Mouse (Mus musculus) yolk sac, embryonic 10.5 days (tissue): ENCODE results near the gene Vamp2.
A peak's percentile ranks its signal among the peaks of the same experiment; 100 is the strongest.

Experiments used
- DNase-seq: peaks from one replicate; pipeline ENCODE4 v3.0.0-alpha.2; 2017; ENCODE audit warnings: low spot score

Vamp2 gene

DNA sequence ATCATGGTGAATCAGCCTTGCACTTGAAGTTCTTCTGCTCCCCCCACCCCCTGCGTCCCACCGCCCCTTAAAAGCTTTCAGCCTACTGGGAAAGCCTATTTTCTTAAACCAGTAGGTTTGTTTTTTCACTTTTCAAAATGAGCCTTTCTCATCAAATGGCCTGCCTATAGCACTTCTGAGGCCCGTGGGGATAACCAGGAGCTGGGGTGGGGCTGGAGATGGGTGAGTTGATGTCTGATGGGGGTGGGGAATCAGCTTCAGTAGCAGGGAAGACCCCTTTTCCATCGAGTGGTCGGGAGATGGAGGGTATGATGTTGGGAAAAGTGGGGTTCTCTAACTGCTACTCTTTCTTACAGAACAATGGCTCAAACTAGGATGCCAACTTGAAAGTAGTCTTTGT lies 28.6 kb downstream of the Vamp2 start:
- DNase-seq, result no peak

DNA sequence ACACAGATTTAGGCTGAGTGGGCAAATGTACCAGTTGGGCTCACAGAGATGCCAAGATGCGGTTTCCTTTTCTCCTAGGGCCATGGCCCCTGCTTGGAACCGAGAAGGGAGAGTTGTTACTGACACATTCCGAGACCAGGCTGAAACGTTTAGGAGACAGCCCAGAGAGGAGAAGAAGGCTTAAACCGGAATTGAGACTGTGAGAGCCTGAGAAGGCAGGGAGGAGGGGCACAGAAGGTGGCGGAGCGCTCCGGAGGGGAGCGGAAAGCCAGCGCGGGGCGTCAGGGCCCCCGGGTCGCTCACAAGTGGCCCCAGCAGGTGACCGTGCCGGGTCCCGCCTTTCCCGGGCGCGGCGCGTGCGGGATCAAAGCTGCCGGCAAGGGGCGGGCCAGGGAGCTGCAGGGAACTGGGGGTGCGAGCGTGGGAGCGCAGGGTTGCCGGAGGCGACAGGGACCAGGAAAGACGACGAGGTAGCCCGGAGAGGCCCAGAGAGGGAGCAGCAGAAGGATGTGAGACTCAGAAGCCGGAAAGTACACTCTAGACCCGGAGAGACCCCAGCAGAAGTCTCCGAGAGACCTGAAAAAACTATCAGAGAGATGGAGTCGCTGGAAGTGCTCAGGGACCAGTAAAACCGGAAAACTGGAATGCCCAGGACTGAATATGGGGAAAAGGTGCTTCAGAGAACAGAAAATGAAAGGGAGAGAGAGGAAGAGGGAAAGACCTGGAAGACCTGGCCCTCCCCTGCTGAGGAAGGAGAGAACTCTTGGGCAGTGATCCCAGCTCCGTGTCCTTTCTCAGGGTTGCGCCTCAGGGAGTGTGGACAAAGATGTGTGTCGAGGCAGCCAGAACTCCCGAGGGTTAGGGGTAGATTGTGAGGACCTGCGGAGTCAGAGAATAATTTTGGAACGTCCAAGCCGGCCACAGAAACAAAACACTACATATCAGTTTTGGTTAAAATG lies 29.7 kb downstream of the Vamp2 start:
- DNase-seq, result peak; percentile 63

DNA sequence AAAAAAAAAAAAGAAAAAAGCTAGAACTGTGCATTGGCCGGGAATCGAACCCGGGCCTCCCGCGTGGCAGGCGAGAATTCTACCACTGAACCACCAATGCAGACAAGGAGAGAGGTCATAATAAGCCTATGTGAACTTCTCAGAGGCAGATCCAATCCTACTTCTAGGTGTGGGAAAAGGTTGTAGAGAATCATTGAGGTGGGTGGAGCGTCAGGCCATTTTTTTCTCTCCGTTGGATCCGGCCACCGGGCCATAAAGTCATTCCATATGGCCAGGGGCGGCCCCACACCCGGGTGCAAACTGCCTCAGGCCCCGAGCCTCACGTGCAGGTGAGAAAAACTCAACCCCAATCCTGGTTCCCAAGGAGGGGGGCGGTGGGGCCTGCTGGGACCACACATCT lies 30.5 kb downstream of the Vamp2 start:
- DNase-seq, result peak; percentile 90

DNA sequence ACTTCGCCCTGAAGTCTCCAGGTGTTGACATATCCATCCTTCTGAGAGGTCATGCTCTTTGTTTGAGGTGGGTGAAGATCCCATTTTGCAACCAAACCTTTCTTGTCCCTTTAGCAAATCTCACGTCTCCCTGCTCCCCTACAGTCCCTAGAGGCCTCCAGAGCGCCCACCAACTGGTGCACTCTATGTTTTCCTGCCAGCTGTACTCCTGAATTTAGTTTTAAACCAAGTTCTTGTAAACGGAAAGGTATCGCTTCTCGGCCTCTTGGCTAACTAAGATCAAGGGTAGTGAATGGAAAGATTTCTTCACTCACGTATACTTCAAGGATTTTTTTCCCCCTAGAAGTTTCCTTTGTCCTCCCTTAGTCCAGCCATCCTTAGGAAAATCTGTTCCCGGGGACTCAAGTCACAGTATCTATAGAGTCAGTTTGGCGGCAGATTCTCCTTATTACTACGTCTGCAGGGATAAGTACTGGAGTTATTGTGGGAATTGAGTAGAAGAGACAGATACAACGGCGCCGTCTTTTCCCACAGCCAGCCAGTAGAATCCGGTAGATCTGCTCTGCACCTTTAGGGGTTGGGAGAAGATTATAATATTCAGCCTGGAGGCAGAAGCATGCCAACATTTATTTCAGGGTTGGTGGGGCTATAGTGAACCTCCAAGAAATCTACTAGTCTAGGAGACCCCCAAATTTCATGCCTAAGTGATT lies 31.3 kb downstream of the Vamp2 start:
- DNase-seq, result no peak

DNA sequence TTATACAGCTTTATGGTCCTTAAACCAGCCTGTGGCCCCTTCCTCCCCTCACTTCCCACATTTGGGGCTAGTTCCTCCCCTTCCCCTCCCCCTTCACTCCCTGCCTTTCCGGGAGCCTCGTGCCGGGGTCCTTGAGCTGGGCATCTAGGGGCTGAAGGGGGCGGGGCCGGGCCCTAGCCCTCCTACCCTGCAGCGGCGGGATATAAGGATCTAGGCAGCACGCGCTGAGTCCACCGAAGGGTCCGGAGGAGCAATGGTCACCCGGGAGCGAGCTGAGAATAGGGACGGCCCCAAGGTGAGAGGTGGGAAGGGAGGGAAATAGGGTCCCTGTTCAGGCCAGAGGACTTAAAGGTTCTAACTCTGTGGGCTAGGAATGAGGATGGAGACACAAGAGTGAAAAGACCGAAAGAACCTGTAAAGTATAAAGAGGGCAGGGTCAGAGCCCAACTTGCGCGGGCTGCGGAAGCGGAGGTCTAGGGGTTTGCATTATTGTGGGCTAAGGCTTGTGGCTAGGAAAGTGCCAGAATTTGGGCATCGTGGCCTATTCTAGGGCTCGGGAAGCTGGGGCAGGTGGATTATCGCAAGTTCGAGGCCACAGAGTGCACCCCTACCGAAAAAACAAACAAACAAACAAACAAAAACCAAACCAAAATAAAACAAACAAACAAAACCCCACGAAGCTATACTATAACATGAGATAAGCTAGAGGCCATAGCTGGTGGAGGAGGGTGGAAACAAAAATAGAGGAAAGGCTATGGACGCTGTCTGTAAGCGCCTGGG lies 32.1 kb downstream of the Vamp2 start, which contains the start of gene Hes7:
Gene Hes7, plus strand, starts transcription at position 184 of the 780 bp plus-strand sequence.
- DNase-seq, result peak; percentile 38

DNA sequence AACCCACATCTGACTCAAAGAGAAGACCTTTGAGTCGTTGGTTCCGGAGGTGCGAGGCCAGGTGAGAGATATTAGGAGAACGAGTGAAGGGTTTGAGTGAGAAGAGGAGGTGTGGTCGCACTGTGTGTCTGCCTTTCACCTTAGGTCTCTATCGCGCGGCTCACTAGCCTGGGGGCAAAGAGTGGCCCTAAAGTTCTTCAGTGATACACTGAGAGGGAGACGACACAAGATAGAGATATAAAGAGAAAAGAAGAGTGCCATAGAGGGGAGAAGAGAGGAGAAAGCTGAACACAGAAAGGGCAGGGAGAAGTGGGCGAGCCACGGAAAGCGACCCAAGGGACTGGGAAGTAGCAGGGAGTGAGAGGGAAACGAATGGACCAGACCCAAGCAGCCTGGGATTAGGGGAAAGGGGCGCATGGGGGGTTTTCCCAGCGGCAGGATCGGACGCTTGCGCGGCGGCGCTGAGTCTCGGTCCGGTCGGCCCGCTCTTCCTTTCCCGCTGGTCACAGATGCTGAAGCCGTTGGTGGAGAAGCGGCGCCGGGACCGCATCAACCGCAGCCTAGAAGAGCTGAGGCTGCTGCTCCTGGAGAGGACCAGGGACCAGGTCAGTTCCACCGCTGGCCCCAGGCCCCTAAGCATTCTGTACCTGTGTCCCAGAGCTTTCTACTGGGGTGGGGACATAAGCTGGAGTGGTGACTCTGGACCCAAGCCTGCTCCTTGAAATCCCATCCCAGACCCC lies 32.9 kb downstream of the Vamp2 start:
- peak; percentile 26 for DNase-seq

DNA sequence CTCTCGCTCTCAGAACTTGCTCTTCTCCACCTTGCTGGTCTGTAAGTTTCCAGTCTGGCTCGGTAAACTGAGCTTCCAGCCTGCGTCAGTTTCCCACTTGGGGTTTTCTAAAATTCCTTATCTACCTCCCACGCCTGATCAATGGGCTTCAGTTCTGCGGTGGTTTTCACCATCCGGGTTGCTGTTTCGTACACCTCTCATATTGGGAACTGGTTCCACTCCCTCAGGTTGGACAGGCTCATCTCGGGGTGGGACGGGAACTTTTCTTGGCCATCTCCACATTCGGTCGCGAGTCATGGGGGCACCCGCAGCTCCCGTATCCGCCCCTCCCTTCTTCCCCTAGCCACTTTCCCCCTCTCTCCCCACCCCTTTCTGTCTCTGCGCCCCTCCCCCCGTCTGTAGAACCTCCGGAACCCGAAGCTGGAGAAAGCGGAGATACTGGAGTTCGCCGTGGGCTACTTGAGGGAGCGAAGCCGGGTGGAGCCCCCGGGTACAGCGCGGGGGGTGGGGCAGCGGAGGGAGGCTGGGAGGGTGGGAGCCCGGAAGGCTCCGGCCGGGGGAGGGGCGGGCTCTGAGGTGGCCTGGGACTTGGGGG lies 33.5 kb downstream of the Vamp2 start:
- no peak for DNase-seq

DNA sequence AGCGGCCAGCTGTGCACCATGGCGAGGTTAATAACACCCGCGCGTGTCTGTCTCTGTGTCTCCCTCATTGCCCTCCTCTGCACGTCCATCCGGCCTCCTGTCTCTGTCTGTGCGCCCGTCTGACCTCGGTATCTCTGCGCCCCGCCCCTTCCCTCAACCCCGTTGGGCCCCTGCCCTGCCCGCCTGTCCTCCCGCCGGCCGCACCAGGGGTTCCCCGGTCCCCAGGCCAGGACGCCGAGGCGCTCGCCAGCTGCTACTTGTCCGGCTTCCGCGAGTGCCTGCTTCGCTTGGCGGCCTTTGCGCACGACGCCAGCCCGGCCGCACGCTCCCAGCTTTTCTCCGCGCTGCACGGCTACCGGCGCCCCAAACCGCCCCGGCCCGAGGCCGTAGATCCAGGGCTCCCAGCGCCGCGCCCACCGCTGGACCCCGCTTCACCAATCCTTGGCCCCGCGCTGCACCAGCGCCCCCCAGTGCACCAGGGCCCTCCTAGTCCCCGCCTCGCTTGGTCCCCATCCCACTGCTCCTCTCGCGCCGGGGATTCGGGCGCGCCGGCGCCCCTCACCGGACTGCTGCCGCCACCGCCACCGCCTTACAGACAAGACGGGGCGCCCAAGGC lies 34.2 kb downstream of the Vamp2 start, which contains the start of gene 9130213A22Rik:
Gene 9130213A22Rik, minus strand, starts transcription at position 254 of the 616 bp plus-strand sequence.
- peak; percentile 89 for DNase-seq

DNA sequence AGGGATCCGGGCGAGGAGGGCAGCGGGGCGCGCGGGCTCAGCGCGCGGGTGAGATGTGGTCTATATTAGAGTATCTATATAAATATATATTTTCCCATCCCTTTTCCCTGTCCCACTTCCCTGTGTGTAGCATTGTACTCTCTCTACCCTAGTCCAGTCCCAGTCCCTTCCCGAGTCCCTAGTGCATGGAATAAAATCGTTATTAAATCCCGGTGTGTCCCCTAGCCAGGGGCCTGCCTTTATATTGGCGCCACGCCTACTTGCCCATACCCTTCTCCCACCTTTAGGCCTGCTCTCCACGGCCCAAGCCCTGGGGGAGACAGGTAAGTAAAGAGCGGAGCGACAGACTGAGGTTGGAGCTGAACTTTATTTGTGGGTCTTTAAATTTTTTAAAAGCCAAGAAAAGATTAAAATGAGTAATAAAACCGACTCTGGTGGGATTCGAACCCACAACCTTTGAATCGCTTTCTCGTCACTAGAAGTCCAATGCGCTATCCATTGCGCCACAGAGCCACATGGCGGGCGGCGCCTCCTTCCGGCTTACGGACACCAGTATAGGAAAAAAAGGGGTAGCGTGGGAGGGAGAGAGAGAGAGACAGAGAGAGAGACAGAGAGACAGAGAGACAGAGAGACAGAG lies 34.9 kb downstream of the Vamp2 start:
- peak; percentile 97 for DNase-seq

DNA sequence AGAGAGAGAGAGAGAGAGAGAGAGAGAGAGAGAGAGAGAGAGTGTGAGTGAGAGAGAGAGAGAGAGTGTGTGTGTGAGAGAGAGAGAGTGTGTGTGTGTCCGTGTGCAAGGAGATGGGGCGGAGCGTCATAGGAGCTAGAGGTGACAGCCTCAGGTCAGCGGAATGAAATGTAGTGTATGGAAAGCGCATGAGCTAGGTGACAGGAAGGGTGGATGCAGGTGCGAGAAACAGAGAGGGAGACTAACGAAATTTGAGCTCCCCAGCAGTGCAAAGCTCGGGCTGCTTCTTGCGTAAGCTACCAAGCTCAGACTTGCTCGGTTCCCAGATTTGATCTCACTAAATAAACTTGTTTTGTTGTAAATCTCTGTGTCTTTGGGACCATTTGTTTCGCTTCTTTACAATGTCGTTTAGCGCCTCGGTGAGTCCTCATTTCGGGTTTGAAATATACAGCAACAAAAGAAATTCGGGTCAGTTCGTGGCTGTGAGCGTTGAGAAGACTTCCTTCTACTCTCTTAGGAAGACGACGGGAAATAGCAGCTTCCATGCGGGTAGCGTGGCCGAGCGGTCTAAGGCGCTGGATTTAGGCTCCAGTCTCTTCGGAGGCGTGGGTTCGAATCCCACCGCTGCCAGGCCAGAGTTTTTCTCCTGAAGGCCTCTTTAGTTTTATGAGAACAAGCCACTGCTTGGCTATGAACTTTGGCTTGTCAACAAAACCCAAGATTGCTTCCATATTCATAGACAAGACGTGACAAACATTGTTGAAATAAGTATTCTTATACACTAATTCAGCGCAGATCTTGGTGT lies 35.6 kb downstream of the Vamp2 start:
- peak; percentile 94 for DNase-seq

DNA sequence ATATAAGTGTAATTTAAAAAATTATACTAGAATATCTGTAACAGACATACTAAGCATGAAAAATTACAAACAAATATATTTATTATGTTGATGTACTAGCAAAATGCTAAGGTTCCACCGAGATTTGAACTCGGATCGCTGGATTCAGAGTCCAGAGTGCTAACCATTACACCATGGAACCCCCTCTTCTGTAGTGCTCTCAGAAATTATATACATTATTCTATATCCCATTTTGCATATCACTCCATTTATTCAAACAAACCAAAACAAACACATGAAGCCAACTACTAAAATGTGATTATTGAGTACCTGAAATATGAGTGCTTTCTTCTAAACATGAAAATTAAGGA lies 36.2 kb downstream of the Vamp2 start:
- DNase-seq, result peak; percentile 75

DNA sequence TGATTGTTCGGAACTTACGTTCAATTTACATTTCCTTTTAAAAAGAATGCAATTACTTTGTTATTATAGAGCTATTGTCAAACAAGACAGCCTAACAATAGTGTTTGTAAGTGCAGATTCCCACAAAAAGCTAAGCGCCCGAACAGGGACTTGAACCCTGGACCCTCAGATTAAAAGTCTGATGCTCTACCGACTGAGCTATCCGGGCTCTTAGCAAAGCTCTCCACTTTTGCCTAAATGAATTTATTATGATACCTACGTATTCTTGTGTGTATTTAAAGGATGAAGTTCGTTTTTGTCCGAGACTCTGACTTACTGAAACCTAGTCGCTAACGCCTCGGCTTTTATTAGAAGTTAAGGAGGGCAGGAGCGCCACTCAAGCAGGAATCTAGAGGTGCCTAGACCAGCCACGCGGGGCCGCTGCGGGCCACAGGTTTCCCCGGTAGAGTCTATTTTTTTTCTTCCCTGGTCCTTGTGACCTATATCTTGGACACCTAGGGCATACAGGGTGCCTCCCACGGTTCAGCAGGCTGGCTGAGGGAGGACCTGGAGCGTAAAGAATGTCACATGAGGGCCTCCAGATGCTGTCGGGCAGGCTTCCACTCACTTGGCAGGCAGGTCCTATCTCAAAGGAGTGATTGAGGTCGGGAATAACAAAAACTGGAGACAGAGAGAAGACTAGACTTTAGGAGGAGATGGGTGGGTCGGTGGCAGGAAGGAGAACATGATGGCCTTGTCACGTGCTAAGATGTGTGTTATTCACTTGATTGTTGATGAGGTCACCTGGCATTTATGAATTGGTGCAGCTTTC lies 37.0 kb downstream of the Vamp2 start:
- peak; percentile 94 for DNase-seq

DNA sequence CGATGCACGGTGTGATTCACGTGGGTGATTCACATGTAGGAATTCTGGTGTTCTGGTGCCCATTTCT lies 37.4 kb downstream of the Vamp2 start, which contains the start of gene Aloxe3:
Gene Aloxe3, plus strand, starts transcription at position 45 of the 67 bp plus-strand sequence.
- DNase-seq, result no peak

DNA sequence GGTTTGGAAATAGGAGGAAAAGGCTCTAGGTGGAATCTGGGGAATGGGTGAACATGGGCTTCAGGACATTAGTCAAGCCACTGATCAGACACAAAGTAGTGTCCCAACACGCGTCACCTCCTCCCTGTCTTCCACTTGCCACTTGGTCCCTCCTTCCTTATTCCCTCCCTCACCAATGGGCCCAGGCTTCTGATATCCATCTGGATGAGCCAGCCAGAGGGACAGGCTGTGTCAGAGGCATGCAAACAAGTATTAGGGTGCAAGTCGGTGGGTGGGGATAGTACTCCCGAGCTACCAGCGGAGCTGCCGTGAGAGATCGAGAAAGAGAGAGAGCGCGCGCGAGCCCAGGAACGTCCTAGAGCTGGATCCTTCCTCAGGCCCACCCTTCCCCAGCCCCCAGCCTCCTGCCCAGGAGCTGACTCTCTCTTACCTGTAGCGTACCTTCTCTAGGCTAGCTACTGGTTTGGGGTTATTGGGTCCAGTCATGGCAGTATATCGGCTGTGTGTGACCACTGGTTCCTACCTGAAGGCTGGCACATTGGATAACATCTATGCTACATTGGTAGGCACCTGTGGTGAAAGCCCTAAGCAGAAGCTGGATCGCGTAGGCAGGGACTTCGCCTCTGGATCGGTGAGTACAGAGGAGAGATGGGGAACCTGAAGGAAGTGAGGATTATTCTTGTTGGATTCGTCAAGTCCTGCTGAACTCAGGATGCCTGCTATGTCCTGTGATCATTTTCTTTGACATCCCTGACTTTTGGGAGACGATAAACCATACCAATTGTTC lies 37.8 kb downstream of the Vamp2 start:
- DNase-seq, result no peak

DNA sequence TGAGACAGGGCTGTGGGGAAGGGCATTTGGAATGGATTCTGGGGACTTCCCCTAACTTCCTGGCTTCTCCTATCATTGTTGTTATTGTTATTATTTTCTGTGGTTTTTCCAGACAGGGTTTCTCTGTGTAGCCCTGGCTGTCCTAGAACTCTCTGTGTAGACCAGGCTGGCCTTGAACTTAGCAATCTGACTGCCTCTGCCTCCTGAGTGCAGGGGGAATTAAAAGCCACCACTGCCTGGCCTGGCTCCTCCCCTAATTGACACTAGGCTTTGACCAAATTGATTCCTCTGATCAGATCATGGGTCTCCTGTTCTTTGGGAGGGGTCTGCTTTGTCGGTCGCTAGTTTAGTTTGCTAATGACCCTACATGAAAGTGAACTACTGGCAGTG lies 38.4 kb downstream of the Vamp2 start:
- DNase-seq, result no peak

DNA sequence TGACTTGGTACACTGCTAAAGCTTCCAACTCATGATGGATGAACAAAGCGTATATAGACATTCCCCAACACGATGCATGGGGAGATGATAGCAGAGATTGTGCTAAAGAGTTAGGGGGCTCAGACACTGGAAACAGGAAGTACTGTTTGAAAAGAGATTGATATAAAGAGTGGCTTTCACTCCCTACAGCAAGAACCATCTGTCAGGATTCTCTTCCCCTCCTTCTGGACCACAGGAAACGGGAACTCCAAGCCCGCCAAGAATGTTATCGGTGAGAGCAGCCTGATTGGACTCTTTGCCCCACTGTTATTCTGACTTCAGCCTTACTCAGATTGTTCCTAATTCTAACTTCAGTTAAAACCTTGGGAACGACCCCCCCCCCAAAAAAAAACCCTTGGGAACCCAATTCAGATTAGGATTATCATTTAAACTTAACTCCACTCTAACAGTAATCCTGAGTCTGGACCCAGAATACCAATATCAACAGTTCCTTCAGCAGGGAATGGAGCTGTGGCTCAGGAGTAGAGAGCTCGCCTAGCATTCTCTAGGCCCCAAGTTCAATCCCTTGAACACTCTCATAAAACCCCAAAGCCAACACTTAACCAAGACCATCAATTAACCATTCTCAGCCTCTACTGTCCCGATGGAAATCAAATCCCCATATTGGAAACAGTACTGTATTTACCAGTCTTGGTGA lies 40.3 kb downstream of the Vamp2 start:
- DNase-seq, result no peak

DNA sequence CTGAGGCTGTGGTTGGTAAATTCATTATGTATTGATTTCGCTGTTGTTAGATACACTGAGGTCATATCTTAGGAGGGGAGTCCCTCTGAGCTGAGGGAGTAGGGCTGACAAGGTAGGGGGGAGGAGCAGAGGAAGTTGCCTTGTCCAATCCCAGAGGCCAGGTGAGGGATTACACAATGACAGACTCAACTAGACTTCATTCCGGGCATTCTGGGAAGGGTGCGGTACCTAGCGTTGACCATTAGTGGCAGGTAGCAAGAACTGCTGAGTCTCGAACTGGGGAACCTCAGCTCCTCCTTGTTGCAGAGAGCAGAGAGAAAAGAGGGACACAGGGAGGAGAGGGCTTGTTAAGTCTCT lies 45.3 kb downstream of the Vamp2 start:
- peak; percentile 71 for DNase-seq
